8 mouse cellular contexts compared by ENCODE assay signal in the genomic region with DNA sequence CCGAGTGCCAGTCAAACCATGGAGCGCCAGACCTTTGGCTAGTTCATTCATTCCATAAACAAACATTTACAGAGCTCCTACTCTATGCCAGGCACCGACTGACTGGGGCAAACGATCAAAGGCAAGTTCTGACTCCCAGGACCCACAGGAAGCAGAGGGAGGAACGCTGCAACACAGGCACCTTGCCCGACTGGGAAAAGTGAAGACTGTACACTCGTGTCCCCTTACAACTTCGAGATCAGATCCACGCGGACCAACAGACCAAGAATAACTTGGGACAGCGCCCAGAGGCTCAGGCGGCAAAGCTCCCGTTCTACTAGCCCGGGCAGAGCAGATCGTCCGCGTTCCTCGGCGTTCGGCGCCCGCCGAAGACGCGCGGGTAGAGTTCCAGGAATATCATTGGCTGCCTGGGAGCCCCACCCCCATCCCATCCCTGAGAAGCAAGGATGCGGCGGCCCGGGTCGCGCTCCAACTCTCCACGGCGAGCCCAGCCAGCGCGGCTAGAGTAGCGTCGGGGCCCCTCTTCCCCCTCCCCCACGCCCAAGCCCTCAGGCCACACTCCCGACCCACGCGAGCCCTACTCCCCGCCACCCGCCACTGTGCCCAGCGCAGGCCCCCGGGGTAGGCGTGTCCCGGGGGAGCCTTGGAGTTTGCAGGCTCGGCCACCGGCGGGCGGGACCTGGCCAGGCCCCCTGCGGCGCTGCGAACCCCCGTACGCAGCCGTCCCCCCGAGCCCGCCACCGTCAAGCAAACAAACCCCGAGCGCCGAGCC. TPM values are rescaled to one million over a fixed set of nuclear protein-coding genes. Genes with fewer than 3 reads are reported as not detected.
DNase-seq lines count a peak whose midpoint lies in the region; ATAC-seq and TF ChIP-seq lines count a peak whose summit lies in the region.

No protein-coding gene starts in this region.

- H3K9ac ChIP-seq in limb, embryonic 13.5 days, result peak overlapping the region; percentile 65
- H3K9ac ChIP-seq in midbrain, embryonic 13.5 days (replicated peaks), result peak overlapping the region; percentile 76
- H3K9ac ChIP-seq in stomach, embryonic 16.5 days (ENCODE audit: low read length), result peak overlapping the region; percentile 70

- no peak overlapping the region for H3K27ac ChIP-seq in cortical plate, adult 2 months (ENCODE audit: insufficient read depth, low read length)
- H3K27ac ChIP-seq in limb, embryonic 13.5 days, result no peak overlapping the region
- H3K27ac ChIP-seq in midbrain, embryonic 13.5 days, result no peak overlapping the region; the same call in 1 of the 2 replicates
- H3K27ac ChIP-seq in stomach, embryonic 16.5 days (ENCODE audit: low read length), result peak overlapping the region; percentile 94

- H3K36me3 ChIP-seq in limb, embryonic 13.5 days, result no peaks in the 10 kb centered on the region
- H3K36me3 ChIP-seq in midbrain, embryonic 13.5 days, result no peaks in the 10 kb centered on the region
- no peaks in the 10 kb centered on the region for H3K36me3 ChIP-seq in stomach, embryonic 16.5 days (ENCODE audit: control insufficient read depth, insufficient read depth, low read length)

- no peak for TF ChIP-seq POLR2A in cortical plate, adult 2 months (IDR thresholded peaks at IDR 0.05; ENCODE audit: extremely low read depth, insufficient read depth, low read length)

- peak overlapping the region; percentile 97 for H3K4me2 ChIP-seq in limb, embryonic 13.5 days (replicated peaks)
- H3K4me2 ChIP-seq in midbrain, embryonic 13.5 days (replicated peaks), result peak overlapping the region; percentile 99
- peak overlapping the region; percentile 77 for H3K4me2 ChIP-seq in stomach, embryonic 16.5 days (ENCODE audit: low read depth, low read length)

- intact Hi-C loops in gastrocnemius, postnatal 14 days (cut with DNase I; ENCODE audit: low total_unique reads), result loop anchor here (5.0 kb wide), 1 partner anchor 60 kb away; no protein-coding TSS in a partner anchor

- TF ChIP-seq CTCF in cortical plate, adult 2 months (IDR thresholded peaks at IDR 0.05; ENCODE audit: extremely low read depth, insufficient read depth, low read length), result no peak

- H3K4me1 ChIP-seq in cortical plate, adult 2 months (ENCODE audit: control insufficient read depth, insufficient read depth, low read length), result no peaks in the 10 kb centered on the region
- peaks cover 15% of the 10 kb centered on the region for H3K4me1 ChIP-seq in limb, embryonic 13.5 days
- H3K4me1 ChIP-seq in midbrain, embryonic 13.5 days (replicated peaks), result peaks cover 27% of the 10 kb centered on the region
- H3K4me1 ChIP-seq in stomach, embryonic 16.5 days (ENCODE audit: control insufficient read depth, insufficient read depth, low read length), result peaks cover 8% of the 10 kb centered on the region; the same call in 1 of the 2 replicates

- DNase-seq in 3134 (ENCODE audit: extremely low read depth, insufficient read length, low spot score) (peak; percentile 75), ZHBTc4 (ENCODE audit: low read depth, low spot score) (peak; percentile 95)
- DNase-seq in gastrocnemius, postnatal 14 days, result peak; percentile 68
- DNase-seq in induced T-regulatory cell, adult 2 months (ENCODE audit: low read depth), result peak; percentile 61

- H3K4me3 ChIP-seq in cortical plate, adult 2 months (ENCODE audit: insufficient read depth, low read length), result peak overlapping the region; percentile 12
- peak overlapping the region; percentile 63 for H3K4me3 ChIP-seq in limb, embryonic 13.5 days
- peak overlapping the region; percentile 84 for H3K4me3 ChIP-seq in midbrain, embryonic 13.5 days (replicated peaks)
- H3K4me3 ChIP-seq in stomach, embryonic 16.5 days (replicated peaks; ENCODE audit: low read length), result peak overlapping the region; percentile 58

- 1% methylated on average over 63 of the region's 63 CpGs for WGBS in limb, embryonic 13.5 days
- under 1% methylated on average over 61 of the region's 63 CpGs for WGBS in midbrain, embryonic 13.5 days
- WGBS in stomach, embryonic 16.5 days, result under 1% methylated on average over 62 of the region's 63 CpGs

- peak; percentile 81 for ATAC-seq in limb, embryonic 13.5 days (ENCODE audit: low FRiP score, low read depth)
- ATAC-seq in midbrain, embryonic 13.5 days, result peak; percentile 86
- peak; percentile 74 for ATAC-seq in stomach, embryonic 16.5 days (ENCODE audit: insufficient read depth, low FRiP score)

- no peaks in the 10 kb centered on the region for H3K9me3 ChIP-seq in limb, embryonic 13.5 days
- H3K9me3 ChIP-seq in midbrain, embryonic 13.5 days, result no peaks in the 10 kb centered on the region
- no peaks in the 10 kb centered on the region for H3K9me3 ChIP-seq in stomach, embryonic 16.5 days (replicated peaks; ENCODE audit: control insufficient read depth, low read length)

- peaks cover 41% of the 10 kb centered on the region for H3K27me3 ChIP-seq in limb, embryonic 13.5 days
- H3K27me3 ChIP-seq in midbrain, embryonic 13.5 days, result peaks cover 2% of the 10 kb centered on the region; the same call in 1 of the 2 replicates
- no peaks in the 10 kb centered on the region; the same call in 1 of the 2 replicates for H3K27me3 ChIP-seq in stomach, embryonic 16.5 days (ENCODE audit: control insufficient read depth, insufficient read depth, low read length)

RNA-seq across cellular contexts. Expression of a gene that starts 0.9 kb away (rescaled TPM):
- 25.5 and 31.7 TPM in 2 replicates for polyA plus RNA-seq in cortical plate, adult 2 months (2012; rRNA removed)
- 1 to 10 TPM in 1 of 2 experiments, under 1 TPM in 1; 0.95 to 2.3 TPM for total RNA-seq in gastrocnemius, postnatal 14 days (2021)
- polyA plus RNA-seq in limb, embryonic 13.5 days (2015; fragmentation: Nextera tagmentation; extraction: Ambion mirVana), result 7.3 and 9.7 TPM in 2 replicates
- 7.5 and 10.1 TPM in 2 replicates for polyA plus RNA-seq in midbrain, embryonic 13.5 days (2015; fragmentation: Nextera tagmentation; extraction: Ambion mirVana)
- 19.9 and 21.5 TPM in 2 replicates for polyA plus RNA-seq in stomach, embryonic 16.5 days (2015; fragmentation: Nextera tagmentation; extraction: Ambion mirVana)

RNA-seq across cellular contexts. Expression of a gene that starts 26.7 kb away (rescaled TPM):
- 462 and 464 TPM in 2 replicates for polyA plus RNA-seq in cortical plate, adult 2 months (2012; rRNA removed)
- total RNA-seq in gastrocnemius, postnatal 14 days (2021), result 100 to 1,000 TPM; 287 to 309 TPM
- polyA plus RNA-seq in limb, embryonic 13.5 days (2015; fragmentation: Nextera tagmentation; extraction: Ambion mirVana), result 761 and 830 TPM in 2 replicates
- 578 and 624 TPM in 2 replicates for polyA plus RNA-seq in midbrain, embryonic 13.5 days (2015; fragmentation: Nextera tagmentation; extraction: Ambion mirVana)
- polyA plus RNA-seq in stomach, embryonic 16.5 days (2015; fragmentation: Nextera tagmentation; extraction: Ambion mirVana), result 589 and 713 TPM in 2 replicates

Comparison
In these comparisons a context has a peak if more than half of its experiments do, and no peak if none do; other contexts are left out.
1. H3K4me3 ChIP-seq: peak in every context shown above with its lines; median percentile 84 in midbrain, embryonic 13.5 days; 63 in limb, embryonic 13.5 days; 58 in stomach, embryonic 16.5 days; 12 in cortical plate, adult 2 months.